Mouse (Mus musculus): ENCODE measurements at regions not wholly inside any gene's neighbourhood (a gene's known extent, or its start where the extent isn't known, plus 50 kb on each side); places are given as distances from the start of the nearest gene placed in this dataset.

GRCm38 (mm10) chr3:121618561-121618960, 52.0 kb upstream of the 4930432M17Rik start:
- DNase-seq (ENCODE audit: extremely low spot score) = no peak

- no peak for DNase-seq (ENCODE audit: extremely low spot score)
Measured at GRCm38 (mm10) chr3:121618161-121618560, 52.4 kb upstream of the 4930432M17Rik start.

GRCm38 (mm10) chr3:121617351-121617750, 53.2 kb upstream of the 4930432M17Rik start:
- DNase-seq (ENCODE audit: extremely low spot score) = no peak

GRCm38 (mm10) chr3:121616075-121616474, 54.5 kb upstream of the 4930432M17Rik start:
- no peak for DNase-seq (ENCODE audit: extremely low spot score)

GRCm38 (mm10) chr3:121614741-121615140, 55.8 kb upstream of the 4930432M17Rik start:
- DNase-seq (ENCODE audit: extremely low spot score) = no peak

- no peak for DNase-seq (ENCODE audit: extremely low spot score)
Measured at GRCm38 (mm10) chr3:121613224-121613623, 57.3 kb upstream of the 4930432M17Rik start.

- no peak for DNase-seq (ENCODE audit: extremely low spot score)
Measured at GRCm38 (mm10) chr3:121609845-121610244, 60.7 kb upstream of the 4930432M17Rik start.

GRCm38 (mm10) chr3:121609090-121609489, 61.5 kb upstream of the 4930432M17Rik start:
- no peak for DNase-seq (ENCODE audit: extremely low spot score)

GRCm38 (mm10) chr3:121604737-121605136, 65.8 kb upstream of the 4930432M17Rik start:
- no peak for DNase-seq (ENCODE audit: extremely low spot score)

GRCm38 (mm10) chr3:121604081-121604480, 66.5 kb upstream of the 4930432M17Rik start:
- DNase-seq (ENCODE audit: extremely low spot score) = no peak

GRCm38 (mm10) chr3:121602826-121603370, 67.7 kb upstream of the 4930432M17Rik start:
- no peak for DNase-seq (ENCODE audit: extremely low spot score)

GRCm38 (mm10) chr3:121602082-121602561, 68.4 kb upstream of the 4930432M17Rik start:
- no peak for DNase-seq (ENCODE audit: extremely low spot score)

- DNase-seq (ENCODE audit: extremely low spot score) = no peak
Measured at GRCm38 (mm10) chr3:121600841-121601240, 68.6 kb upstream of the Slc44a3 start.

GRCm38 (mm10) chr3:121600388-121600787, 68.2 kb upstream of the Slc44a3 start:
- no peak for DNase-seq (ENCODE audit: extremely low spot score)

GRCm38 (mm10) chr3:121597988-121598387, 65.8 kb upstream of the Slc44a3 start:
- DNase-seq (ENCODE audit: extremely low spot score) = no peak

- no peak for DNase-seq (ENCODE audit: extremely low spot score)
Measured at GRCm38 (mm10) chr3:121597203-121597602, 65.0 kb upstream of the Slc44a3 start.

- no peak for DNase-seq (ENCODE audit: extremely low spot score)
Measured at GRCm38 (mm10) chr3:121594580-121594979, 62.4 kb upstream of the Slc44a3 start.

GRCm38 (mm10) chr3:121593598-121594117, 61.5 kb upstream of the Slc44a3 start:
- DNase-seq (ENCODE audit: extremely low spot score) = no peak

GRCm38 (mm10) chr3:121593143-121593542, 60.9 kb upstream of the Slc44a3 start:
- no peak for DNase-seq (ENCODE audit: extremely low spot score)

- DNase-seq (ENCODE audit: extremely low spot score) = no peak
Measured at GRCm38 (mm10) chr3:121589494-121589885, 57.3 kb upstream of the Slc44a3 start.

- DNase-seq (ENCODE audit: extremely low spot score) = peak; percentile 71
Measured at GRCm38 (mm10) chr3:121588737-121589493, 56.7 kb upstream of the Slc44a3 start.

- DNase-seq (ENCODE audit: extremely low spot score) = no peak
Measured at GRCm38 (mm10) chr3:121585306-121585705, 53.1 kb upstream of the Slc44a3 start.

GRCm38 (mm10) chr3:121584736-121585151, 52.5 kb upstream of the Slc44a3 start:
- no peak for DNase-seq (ENCODE audit: extremely low spot score)
